Mouse (Mus musculus) heart, embryonic 15.5 days (tissue): ENCODE data around the gene Tmed3. TPM values are rescaled to one million over a fixed set of nuclear protein-coding genes. Genes with fewer than 3 reads are reported as not detected.
A peak's percentile ranks its signal among the peaks of the same experiment; 100 is the strongest.

Source experiments
- ATAC-seq: fragments of 200-750 bp; cut with Nextera tagmentation; replicated peaks from 2 replicates; pipeline ENCODE4 v1.8.0; 2017; ENCODE audit warnings: low read depth, moderate TSS enrichment; ENCODE audit not compliant: insufficient number of reproducible peaks, insufficient read depth, low FRiP score
- H3K27ac ChIP-seq: fragments of 300-500 bp; sonication (generic); 2 replicates; pipeline ENCODE4 v1.5.1; 2015; ENCODE audit warnings: mild to moderate bottlenecking, inconsistent platforms
- H3K27me3 ChIP-seq: fragments of 300-500 bp; sonication (generic); 2 replicates; pipeline ENCODE4 v1.6.1; 2015; ENCODE audit warnings: inconsistent platforms
- H3K36me3 ChIP-seq: fragments of 300-500 bp; sonication (generic); 2 replicates; pipeline ENCODE4 v1.6.1; 2015; ENCODE audit warnings: mild to moderate bottlenecking, inconsistent platforms
- H3K4me1 ChIP-seq: fragments of 300-500 bp; sonication (generic); replicated peaks from 2 replicates; pipeline ENCODE4 v1.6.1; 2015; ENCODE audit warnings: inconsistent platforms
- H3K4me2 ChIP-seq: fragments of 300-500 bp; sonication (generic); 2 replicates; pipeline ENCODE4 v1.6.1; 2015; ENCODE audit warnings: inconsistent platforms, mild to moderate bottlenecking, moderate library complexity
- H3K4me3 ChIP-seq: fragments of 300-500 bp; sonication (generic); 2 replicates; pipeline ENCODE4 v1.5.1; 2015; ENCODE audit warnings: mild to moderate bottlenecking, inconsistent platforms
- H3K9ac ChIP-seq: fragments of 300-500 bp; sonication (generic); 2 replicates; pipeline ENCODE4 v1.6.1; 2015; ENCODE audit warnings: mild to moderate bottlenecking, inconsistent platforms
- H3K9me3 ChIP-seq: fragments of 300-500 bp; sonication (generic); replicated peaks from 2 replicates; pipeline ENCODE4 v1.6.1; 2016; ENCODE audit warnings: inconsistent platforms
- WGBS: fragments of 180-500 bp; shearing (Covaris S2); methylation state at CpG from one replicate; pipeline ENCODE4 v1.1.7; 2015; ENCODE audit warnings: mixed read lengths; 5-methylcytosine and 5-hydroxymethylcytosine counted together
- polyA plus RNA-seq: library from polyadenylated mRNA; unstranded; fragments of >200 nt; fragmentation: Nextera tagmentation; extraction: Ambion mirVana; gene quantifications from 2 replicates; pipeline ENCODE4 v1.2.1, GENCODE M21; 2015

Gene Tmed3
- polyA plus RNA-seq, 1 experiment from 2014 or later, result 65.0 TPM

- no peak overlapping the region for H3K9ac ChIP-seq
- whole genome bisulfite sequencing, result 56% methylated on average over 10 of the region's 10 CpGs
- no peaks in the 10 kb centered on the region for H3K36me3 ChIP-seq
- H3K4me3 ChIP-seq, result no peak overlapping the region
- no peak for ATAC-seq
- no peaks in the 10 kb centered on the region for H3K4me1 ChIP-seq
- H3K27me3 ChIP-seq, result no peaks in the 10 kb centered on the region
- no peak overlapping the region for H3K4me2 ChIP-seq
- no peak overlapping the region for H3K27ac ChIP-seq
- no peaks in the 10 kb centered on the region for H3K9me3 ChIP-seq
Measured at GRCm38 (mm10) chr9:89687503-89688226, 17.2 kb downstream of the Tmed3 start.

GRCm38 (mm10) chr9:89686262-89686661 is 18.6 kb downstream of the Tmed3 start:
- H3K36me3 ChIP-seq, result no peaks in the 10 kb centered on the region
- H3K9me3 ChIP-seq, result no peaks in the 10 kb centered on the region
- H3K4me2 ChIP-seq, result no peak overlapping the region
- 55% methylated on average over 2 of the region's 2 CpGs for WGBS
- no peak overlapping the region for H3K9ac ChIP-seq
- no peaks in the 10 kb centered on the region for H3K4me1 ChIP-seq
- H3K27me3 ChIP-seq, result no peaks in the 10 kb centered on the region
- H3K4me3 ChIP-seq, result no peak overlapping the region
- ATAC-seq, result no peak
- no peak overlapping the region for H3K27ac ChIP-seq

GRCm38 (mm10) chr9:89678974-89679373 is 25.9 kb downstream of the Tmed3 start:
- ATAC-seq, result 0 out of 2 replicates have a peak, but pooled peaks have one; percentile 2
- Histone ChIP-seq H3K4me3 (no peak overlapping the region), H3K9me3 (no peaks in the 10 kb centered on the region), H3K9ac (no peak overlapping the region), H3K4me1 (no peaks in the 10 kb centered on the region), H3K27me3 (no peaks in the 10 kb centered on the region), H3K27ac (no peak overlapping the region), H3K4me2 (no peak overlapping the region), H3K36me3 (no peaks in the 10 kb centered on the region)
- 47% methylated on average over 1 of the region's 1 CpGs for WGBS

GRCm38 (mm10) chr9:89674014-89674618 is 30.8 kb downstream of the Tmed3 start:
- no peak for ATAC-seq
- H3K4me3 ChIP-seq, result no peak overlapping the region

GRCm38 (mm10) chr9:89673402-89673801 is 31.5 kb downstream of the Tmed3 start:
- H3K27ac ChIP-seq, result no peak overlapping the region
- H3K4me1 ChIP-seq, result no peaks in the 10 kb centered on the region
- H3K27me3 ChIP-seq, result no peaks in the 10 kb centered on the region
- H3K36me3 ChIP-seq, result no peaks in the 10 kb centered on the region
- no peaks in the 10 kb centered on the region for H3K9me3 ChIP-seq
- H3K9ac ChIP-seq, result no peak overlapping the region
- no peak for ATAC-seq
- H3K4me3 ChIP-seq, result no peak overlapping the region
- no peak overlapping the region for H3K4me2 ChIP-seq
- 77% methylated on average over 1 of the region's 1 CpGs for WGBS

More at GRCm38 (mm10) chr9:89674014-89674618, 30.8 kb downstream of the Tmed3 start:
- Histone ChIP-seq H3K4me1 (no peaks in the 10 kb centered on the region), H3K36me3 (no peaks in the 10 kb centered on the region), H3K9ac (no peak overlapping the region), H3K9me3 (no peaks in the 10 kb centered on the region), H3K4me2 (no peak overlapping the region), H3K27me3 (no peaks in the 10 kb centered on the region), H3K27ac (no peak overlapping the region)
- WGBS, result 42% methylated on average over 3 of the region's 3 CpGs

- no peak overlapping the region for H3K4me2 ChIP-seq
- no peak for ATAC-seq
- H3K9ac ChIP-seq, result no peak overlapping the region
- no peaks in the 10 kb centered on the region for H3K4me1 ChIP-seq
- WGBS, result 63% methylated on average over 4 of the region's 4 CpGs
- H3K9me3 ChIP-seq, result no peaks in the 10 kb centered on the region
- H3K36me3 ChIP-seq, result no peaks in the 10 kb centered on the region
- no peak overlapping the region for H3K27ac ChIP-seq
- H3K4me3 ChIP-seq, result no peak overlapping the region
- H3K27me3 ChIP-seq, result no peaks in the 10 kb centered on the region
Measured at GRCm38 (mm10) chr9:89669878-89670277, 35.0 kb downstream of the Tmed3 start.

- Histone ChIP-seq H3K9ac (no peak overlapping the region), H3K4me1 (no peaks in the 10 kb centered on the region), H3K4me2 (no peak overlapping the region), H3K36me3 (no peaks in the 10 kb centered on the region), H3K27ac (no peak overlapping the region), H3K27me3 (no peaks in the 10 kb centered on the region), H3K4me3 (no peak overlapping the region), H3K9me3 (no peaks in the 10 kb centered on the region)
- no peak for ATAC-seq
- WGBS, result 60% methylated on average over 4 of the region's 4 CpGs
Measured at GRCm38 (mm10) chr9:89667306-89667942, 37.4 kb downstream of the Tmed3 start.

- no peak for ATAC-seq
- H3K4me2 ChIP-seq, result no peak overlapping the region
- no peaks in the 10 kb centered on the region for H3K36me3 ChIP-seq
- no peaks in the 10 kb centered on the region for H3K4me1 ChIP-seq
- no peak overlapping the region for H3K27ac ChIP-seq
- no peaks in the 10 kb centered on the region for H3K27me3 ChIP-seq
- no peaks in the 10 kb centered on the region for H3K9me3 ChIP-seq
- 69% methylated on average over 6 of the region's 6 CpGs for WGBS
- H3K4me3 ChIP-seq, result no peak overlapping the region
- H3K9ac ChIP-seq, result no peak overlapping the region
Measured at GRCm38 (mm10) chr9:89650913-89651312, 54.0 kb downstream of the Tmed3 start.

Other genes with a start within 250 kb of the Tmed3 start
- gene Minar1, start 81.9 kb downstream of the Tmed3 start, polyA plus RNA-seq, result 0.08 and 0.11 TPM in 2 replicates
- gene Ankrd34c, start 33.4 kb upstream of the Tmed3 start, polyA plus RNA-seq, result not detected in 2 replicates
- 0.11 and 0.19 TPM in 2 replicates for gene Rasgrf1, start 204.8 kb upstream of the Tmed3 start, polyA plus RNA-seq